Mouse (Mus musculus) midbrain, embryonic 16.5 days (tissue): Measurements from ENCODE around the gene Fbn1. TPM values are rescaled to one million over a fixed set of nuclear protein-coding genes. Genes with fewer than 3 reads are reported as not detected.

Source experiments
- ATAC-seq: fragments of 200-750 bp; cut with Nextera tagmentation; 2 replicates; pipeline ENCODE4 v1.8.0; 2017; ENCODE audit warnings: moderate TSS enrichment
- H3K27ac ChIP-seq: fragments of 300-500 bp; sonication (generic); 2 replicates; pipeline ENCODE4 v1.5.1; 2014; ENCODE audit warnings: mild to moderate bottlenecking, low read length, mixed read lengths
- H3K27me3 ChIP-seq: fragments of 300-500 bp; sonication (generic); 2 replicates; pipeline ENCODE4 v1.6.1; 2014; ENCODE audit warnings: low read depth, low read length, mixed read lengths; ENCODE audit not compliant: control insufficient read depth, insufficient read depth
- H3K36me3 ChIP-seq: fragments of 300-500 bp; sonication (generic); 2 replicates; pipeline ENCODE4 v1.6.1; 2014; ENCODE audit warnings: mild to moderate bottlenecking, low read length, moderate library complexity, mixed read lengths; ENCODE audit not compliant: control insufficient read depth, insufficient read depth
- H3K4me1 ChIP-seq: fragments of 300-500 bp; sonication (generic); 2 replicates; pipeline ENCODE4 v1.6.1; 2014; ENCODE audit warnings: mild to moderate bottlenecking, low read length, mixed read lengths; ENCODE audit not compliant: control insufficient read depth, insufficient read depth
- H3K4me2 ChIP-seq: fragments of 300-500 bp; sonication (generic); 2 replicates; pipeline ENCODE4 v1.6.1; 2014; ENCODE audit warnings: mild to moderate bottlenecking, low read length, mixed read lengths
- H3K4me3 ChIP-seq: fragments of 300-500 bp; sonication (generic); 2 replicates; pipeline ENCODE4 v1.5.1; 2014; ENCODE audit warnings: low read depth, mild to moderate bottlenecking, low read length, moderate library complexity, mixed read lengths
- H3K9ac ChIP-seq: fragments of 300-500 bp; sonication (generic); 2 replicates; pipeline ENCODE4 v1.6.1; 2014; ENCODE audit warnings: low read depth, low read length, mixed read lengths
- H3K9me3 ChIP-seq: fragments of 300-500 bp; sonication (generic); replicated peaks from 2 replicates; pipeline ENCODE4 v1.6.1; 2014; ENCODE audit warnings: mild to moderate bottlenecking, low read length, mixed read lengths; ENCODE audit not compliant: control insufficient read depth, poor library complexity, severe bottlenecking
- WGBS: fragments of 180-500 bp; shearing (Covaris S2); extraction: QIAGEN DNeasy Blood & Tissue Kit; methylation state at CpG from one replicate; pipeline ENCODE4 v1.1.7; 2014; 5-methylcytosine and 5-hydroxymethylcytosine counted together
- polyA plus RNA-seq: library from polyadenylated mRNA; unstranded; fragments of >200 nt; fragmentation: Nextera tagmentation; extraction: Ambion mirVana; gene quantifications from 2 replicates; pipeline ENCODE4 v1.2.1, GENCODE M21; 2015

Fbn1 gene
- polyA plus RNA-seq, 1 experiment from 2014 or later, result 1.8 TPM

DNA sequence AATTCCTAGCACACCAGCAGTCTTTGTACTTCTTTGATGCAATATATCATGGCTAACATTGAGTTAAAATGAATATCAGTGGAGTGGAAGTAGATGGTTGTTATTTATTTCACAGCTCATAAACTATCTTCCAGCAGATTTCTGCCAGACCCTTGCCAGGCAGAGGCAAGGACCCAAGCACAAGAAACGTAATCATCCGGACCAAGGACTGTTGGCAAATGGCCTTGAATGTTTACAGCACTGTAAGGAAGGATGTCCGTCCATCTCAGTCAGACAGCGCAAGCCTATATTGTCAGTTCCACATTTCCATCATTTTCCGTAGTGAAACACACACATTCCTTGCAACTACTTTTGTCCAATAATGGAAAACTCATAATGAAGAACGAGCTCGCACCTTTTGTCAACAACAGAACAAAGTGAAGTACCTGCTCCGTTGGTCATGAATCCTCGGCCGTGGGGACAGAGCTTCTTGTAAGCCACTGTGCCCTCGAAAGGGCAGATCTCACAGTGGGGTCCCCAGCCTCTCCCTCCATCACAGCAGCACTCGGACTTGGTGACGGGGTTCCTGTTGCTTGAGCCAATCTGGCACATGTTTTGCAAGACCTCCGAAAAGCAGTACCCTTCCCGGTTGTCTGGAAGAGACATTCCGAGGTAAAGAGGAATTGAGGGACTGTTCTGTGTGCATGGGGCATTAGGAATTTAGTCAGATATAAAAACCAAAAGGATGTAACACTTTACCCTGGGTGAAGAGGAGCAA, 193.4 kb downstream of the Fbn1 start:
- Histone ChIP-seq H3K27me3 (no peaks in the 10 kb centered on the region), H3K4me3 (no peak overlapping the region), H3K4me2 (no peak overlapping the region), H3K9ac (no peak overlapping the region), H3K36me3 (peaks cover 20% of the 10 kb centered on the region), H3K9me3 (no peaks in the 10 kb centered on the region), H3K4me1 (no peaks in the 10 kb centered on the region), H3K27ac (no peak overlapping the region)
- no peak for ATAC-seq
- 91% methylated on average over 16 of the region's 16 CpGs for WGBS

DNA sequence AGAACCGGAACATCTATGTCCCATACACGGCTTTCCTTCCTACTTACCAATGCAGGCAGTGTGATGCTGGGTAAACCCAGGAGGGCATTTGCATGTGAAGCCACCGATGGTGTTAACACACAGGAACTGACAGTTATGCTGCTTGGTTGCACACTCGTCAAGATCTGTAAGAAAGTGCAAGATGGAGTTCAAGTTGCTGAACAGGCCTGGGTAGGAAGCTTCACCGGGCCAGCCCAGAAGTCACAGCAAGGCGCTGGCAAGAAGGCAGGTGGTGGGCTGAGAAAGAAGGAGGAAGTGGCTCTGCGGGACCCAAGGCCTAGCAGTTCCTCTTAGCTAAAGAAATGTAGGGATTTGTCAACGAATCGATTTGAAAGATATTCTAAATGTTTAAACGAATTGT, 198.1 kb downstream of the Fbn1 start:
- no peaks in the 10 kb centered on the region for H3K27me3 ChIP-seq
- 91% methylated on average over 10 of the region's 10 CpGs for WGBS
- peaks cover 22% of the 10 kb centered on the region for H3K36me3 ChIP-seq
- ATAC-seq, result no peak
- H3K9ac ChIP-seq, result no peak overlapping the region
- no peak overlapping the region for H3K27ac ChIP-seq
- H3K4me1 ChIP-seq, result no peaks in the 10 kb centered on the region
- H3K9me3 ChIP-seq, result no peaks in the 10 kb centered on the region
- no peak overlapping the region for H3K4me3 ChIP-seq
- H3K4me2 ChIP-seq, result no peak overlapping the region

DNA sequence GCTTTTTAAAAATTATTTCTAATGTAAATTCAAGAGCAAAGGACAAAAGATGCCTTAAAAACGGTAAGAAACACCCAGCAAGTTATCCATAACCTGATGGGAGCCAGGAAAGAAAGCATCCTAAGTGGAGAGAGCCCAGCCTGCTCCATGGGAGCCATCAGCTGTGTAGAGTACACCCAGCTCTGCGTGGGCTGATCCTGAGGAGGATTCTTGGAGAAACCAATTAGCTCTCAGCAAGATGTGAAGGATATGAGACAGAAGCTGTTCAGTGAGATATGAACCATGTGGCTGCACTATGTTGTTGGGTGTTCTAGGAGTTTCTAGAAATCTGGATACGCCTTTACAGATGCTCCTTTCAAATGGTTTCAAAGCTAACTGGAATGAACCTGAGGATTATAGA, 202.1 kb downstream of the Fbn1 start:
- H3K9me3 ChIP-seq, result no peaks in the 10 kb centered on the region
- no peak for ATAC-seq
- no peak overlapping the region for H3K4me3 ChIP-seq
- no peak overlapping the region for H3K27ac ChIP-seq
- H3K4me1 ChIP-seq, result no peaks in the 10 kb centered on the region
- no peak overlapping the region for H3K4me2 ChIP-seq
- no peaks in the 10 kb centered on the region for H3K27me3 ChIP-seq
- H3K36me3 ChIP-seq, result peaks cover 25% of the 10 kb centered on the region
- WGBS, result over 99% methylated on average over 3 of the region's 3 CpGs
- H3K9ac ChIP-seq, result no peak overlapping the region

DNA sequence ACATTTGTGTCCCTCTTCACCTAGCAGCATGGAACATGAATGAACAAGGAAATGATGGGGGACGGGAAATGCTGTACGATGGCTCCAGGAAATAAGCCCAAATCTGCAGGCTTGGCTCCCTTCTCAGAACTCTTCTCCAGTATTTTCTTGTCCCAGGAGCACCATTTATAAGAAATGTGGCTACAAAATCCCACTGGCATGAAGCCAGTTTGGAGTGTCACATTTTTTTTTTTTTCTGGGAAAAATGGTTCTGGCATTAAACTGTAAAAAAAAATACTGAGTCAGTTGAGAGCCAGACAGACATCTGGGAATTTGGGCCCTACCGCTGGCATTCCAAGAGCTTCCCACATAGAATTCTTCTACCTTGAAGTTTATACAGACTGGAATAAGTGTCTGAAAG, 203.0 kb downstream of the Fbn1 start:
- H3K4me1 ChIP-seq, result no peaks in the 10 kb centered on the region
- H3K9ac ChIP-seq, result no peak overlapping the region
- no peak overlapping the region for H3K4me3 ChIP-seq
- peaks cover 25% of the 10 kb centered on the region for H3K36me3 ChIP-seq
- H3K4me2 ChIP-seq, result no peak overlapping the region
- no peak overlapping the region for H3K27ac ChIP-seq
- no peaks in the 10 kb centered on the region for H3K27me3 ChIP-seq
- H3K9me3 ChIP-seq, result no peaks in the 10 kb centered on the region
- WGBS, result 94% methylated on average over 3 of the region's 3 CpGs
- no peak for ATAC-seq

DNA sequence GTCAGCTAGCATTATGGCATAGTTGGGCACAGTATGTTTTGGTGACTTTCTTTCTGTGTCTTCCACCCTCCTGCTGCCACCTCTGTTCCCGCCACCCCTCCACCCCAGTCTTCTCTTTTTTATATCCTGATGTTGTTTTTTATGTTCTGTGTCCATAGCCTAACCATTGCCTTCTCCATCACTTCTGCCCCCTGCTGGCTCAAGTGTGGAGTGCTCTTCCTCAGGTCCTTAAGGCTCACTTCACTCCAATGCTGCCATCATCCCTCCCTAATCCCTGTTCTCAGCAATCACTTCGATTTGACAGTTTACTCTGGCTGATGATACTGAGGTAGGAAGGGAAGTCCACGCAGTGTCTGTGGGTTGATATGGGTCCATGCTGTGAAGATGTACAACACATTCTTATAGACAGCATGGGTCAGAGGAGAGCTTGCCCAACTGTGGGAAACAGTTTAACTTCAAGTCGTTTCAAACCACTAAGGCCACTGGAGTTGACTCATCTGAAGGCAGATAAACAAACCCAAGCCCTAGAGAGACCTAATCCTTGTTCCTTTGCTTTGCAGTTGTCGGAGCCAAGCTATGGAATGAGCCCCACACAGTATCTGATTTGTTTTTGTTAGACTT, 203.9 kb downstream of the Fbn1 start:
- Histone ChIP-seq H3K9ac (no peak overlapping the region), H3K4me3 (no peak overlapping the region), H3K4me2 (no peak overlapping the region), H3K27ac (no peak overlapping the region), H3K36me3 (peaks cover 17% of the 10 kb centered on the region), H3K4me1 (no peaks in the 10 kb centered on the region), H3K9me3 (no peaks in the 10 kb centered on the region), H3K27me3 (no peaks in the 10 kb centered on the region)
- WGBS, result 79% methylated on average over 5 of the region's 5 CpGs
- no peak for ATAC-seq

DNA sequence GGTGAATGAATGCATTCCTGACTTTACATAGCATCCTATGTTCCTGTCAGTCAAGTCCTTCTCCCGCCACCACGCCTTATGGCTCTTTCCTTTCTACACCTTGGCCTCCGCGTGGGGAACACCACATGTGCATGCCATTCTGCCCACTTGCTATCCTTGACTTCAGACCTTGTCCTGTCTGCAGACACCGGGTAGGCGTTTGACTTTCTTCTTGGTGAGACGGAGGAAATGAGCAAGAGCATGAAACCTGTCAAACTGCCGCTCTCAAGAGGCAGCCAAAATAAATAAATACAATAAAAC, 205.2 kb downstream of the Fbn1 start:
- ATAC-seq, result no peak
- H3K36me3 ChIP-seq, result peaks cover 13% of the 10 kb centered on the region
- H3K4me1 ChIP-seq, result no peaks in the 10 kb centered on the region
- no peaks in the 10 kb centered on the region for H3K9me3 ChIP-seq
- H3K4me3 ChIP-seq, result no peak overlapping the region
- H3K27ac ChIP-seq, result no peak overlapping the region
- no peak overlapping the region for H3K9ac ChIP-seq
- 87% methylated on average over 8 of the region's 8 CpGs for WGBS
- no peaks in the 10 kb centered on the region for H3K27me3 ChIP-seq
- no peak overlapping the region for H3K4me2 ChIP-seq

DNA sequence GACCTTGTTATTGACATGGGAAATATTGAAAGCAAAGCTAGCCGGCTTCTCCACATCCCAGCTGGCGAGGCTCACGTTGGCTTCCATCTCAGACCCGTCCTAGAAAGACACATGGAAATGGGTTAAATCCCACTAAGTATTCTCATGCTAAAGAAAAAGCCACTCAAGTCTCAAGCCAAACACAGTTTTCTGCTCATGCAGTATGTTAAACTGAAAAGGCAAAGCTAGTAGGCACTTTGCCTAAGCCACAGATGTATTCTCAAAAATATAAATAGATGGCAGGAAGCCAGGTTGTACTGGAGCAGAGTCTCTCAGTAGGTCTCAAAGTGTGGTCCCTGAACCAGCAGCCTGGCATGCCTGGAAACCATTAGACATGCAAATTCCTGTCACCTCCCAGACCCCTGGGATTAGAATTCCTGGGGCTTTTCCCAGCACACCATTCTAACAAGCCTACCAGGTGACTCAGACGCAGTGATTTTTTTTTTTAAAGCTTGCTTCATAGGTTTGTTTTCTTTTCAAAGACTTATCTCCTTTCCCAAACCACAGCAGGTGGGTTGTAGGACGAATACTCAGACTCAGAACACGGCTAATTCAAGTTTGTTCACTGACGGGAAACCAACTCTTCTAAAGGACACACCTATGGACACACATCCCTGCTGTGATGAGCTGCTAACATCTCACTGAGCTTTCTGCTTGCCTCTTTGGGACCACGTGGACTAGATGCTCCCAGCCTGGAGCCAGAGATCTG, 205.7 kb downstream of the Fbn1 start:
- Histone ChIP-seq H3K4me2 (no peak overlapping the region), H3K36me3 (peaks cover 13% of the 10 kb centered on the region), H3K27ac (no peak overlapping the region), H3K4me3 (no peak overlapping the region), H3K9me3 (no peaks in the 10 kb centered on the region), H3K27me3 (no peaks in the 10 kb centered on the region), H3K4me1 (no peaks in the 10 kb centered on the region), H3K9ac (no peak overlapping the region)
- 53% methylated on average over 9 of the region's 9 CpGs for whole genome bisulfite sequencing
- ATAC-seq, result no peak

DNA sequence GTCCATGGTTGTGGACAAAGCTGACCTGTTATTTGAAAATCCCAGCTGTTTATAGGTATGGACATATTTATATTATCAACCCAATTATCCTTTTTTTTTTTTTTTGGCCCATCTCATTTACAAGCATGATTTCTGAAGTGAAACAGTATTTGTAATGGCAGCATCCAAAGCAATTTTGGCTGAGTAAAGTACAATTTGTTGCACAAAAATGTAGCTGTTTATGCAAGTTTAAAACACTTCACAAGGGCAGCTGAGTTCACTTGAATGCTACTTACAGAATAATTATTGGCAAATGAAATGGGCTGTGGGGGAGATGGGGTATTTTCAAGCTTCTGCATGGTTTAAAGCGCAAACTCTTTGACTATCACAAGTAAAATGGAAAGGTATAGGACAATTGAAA, 209.0 kb downstream of the Fbn1 start:
- 98% methylated on average over 1 of the region's 1 CpGs for WGBS
- ATAC-seq, result no peak
- H3K9ac ChIP-seq, result no peak overlapping the region
- no peaks in the 10 kb centered on the region for H3K9me3 ChIP-seq
- no peak overlapping the region for H3K4me2 ChIP-seq
- no peaks in the 10 kb centered on the region for H3K27me3 ChIP-seq
- H3K27ac ChIP-seq, result no peak overlapping the region
- H3K4me3 ChIP-seq, result no peak overlapping the region
- no peaks in the 10 kb centered on the region for H3K4me1 ChIP-seq
- peaks cover 11% of the 10 kb centered on the region for H3K36me3 ChIP-seq

DNA sequence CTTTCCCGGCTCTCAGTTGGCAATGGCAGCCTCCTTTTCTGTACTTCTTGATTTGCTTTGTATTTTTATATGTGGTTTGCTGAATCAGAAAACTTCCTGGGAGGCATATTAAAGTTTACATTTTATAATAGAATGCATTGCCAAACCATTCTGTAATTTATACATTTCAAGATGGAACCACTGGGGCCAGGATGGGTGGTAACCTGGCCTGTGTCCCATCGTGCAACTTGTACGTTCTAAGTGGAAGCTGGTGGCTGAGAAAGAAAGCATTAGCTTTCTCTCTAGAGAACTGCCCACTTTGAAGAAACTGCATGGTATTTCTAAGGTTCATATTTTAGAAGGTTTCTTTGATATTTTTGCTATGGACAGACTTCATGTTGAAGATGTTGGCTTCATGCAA, 212.3 kb downstream of the Fbn1 start:
- no peak overlapping the region for H3K27ac ChIP-seq
- no peaks in the 10 kb centered on the region for H3K4me1 ChIP-seq
- H3K4me3 ChIP-seq, result no peak overlapping the region
- H3K36me3 ChIP-seq, result no peaks in the 10 kb centered on the region; the same call in 1 of the 2 replicates
- ATAC-seq, result no peak
- no peaks in the 10 kb centered on the region for H3K27me3 ChIP-seq
- H3K9me3 ChIP-seq, result no peaks in the 10 kb centered on the region
- WGBS, result 84% methylated on average over 3 of the region's 3 CpGs
- no peak overlapping the region for H3K9ac ChIP-seq
- H3K4me2 ChIP-seq, result no peak overlapping the region
